Mouse (Mus musculus) embryo, embryonic 11 days (tissue): ENCODE results near the gene Bag1.

Source experiments
- DNase-seq: peaks from one replicate; pipeline ENCODE4 v3.0.0-alpha.2; 2015

Bag1 gene

GRCm38 (mm10) chr4:40948160-40948708 is at the start of gene Bag1, which contains the start of gene Chmp5:
Gene Bag1, minus strand, starts transcription at chr4:40948294.
Gene Chmp5, plus strand, starts transcription at chr4:40948407.
- peak; percentile 98 for DNase-seq

- no peak for DNase-seq
Measured at GRCm38 (mm10) chr4:40996302-40996701, 48.2 kb upstream of the Bag1 start.

GRCm38 (mm10) chr4:40989633-40990032 is 41.5 kb upstream of the Bag1 start:
- DNase-seq: no peak

GRCm38 (mm10) chr4:40983686-40984085 is 35.6 kb upstream of the Bag1 start:
- DNase-seq: no peak

- DNase-seq: no peak
Measured at GRCm38 (mm10) chr4:40982486-40982885, 34.4 kb upstream of the Bag1 start.

GRCm38 (mm10) chr4:40979430-40979829 is 31.3 kb upstream of the Bag1 start:
- DNase-seq: no peak

GRCm38 (mm10) chr4:40976651-40977050 is 28.6 kb upstream of the Bag1 start:
- no peak for DNase-seq

- DNase-seq: no peak
Measured at GRCm38 (mm10) chr4:40975678-40976077, 27.6 kb upstream of the Bag1 start.

GRCm38 (mm10) chr4:40974011-40974410 is 25.9 kb upstream of the Bag1 start:
- no peak for DNase-seq

GRCm38 (mm10) chr4:40971744-40972143 is 23.6 kb upstream of the Bag1 start:
- DNase-seq: peak; percentile 52

- peak; percentile 99 for DNase-seq
Measured at GRCm38 (mm10) chr4:40970842-40971701, 23.0 kb upstream of the Bag1 start, which contains the start of gene Nfx1. Gene Nfx1, plus strand, starts transcription at chr4:40970906.

GRCm38 (mm10) chr4:40970592-40970841 is 22.4 kb upstream of the Bag1 start:
- DNase-seq: no peak

- DNase-seq: no peak
Measured at GRCm38 (mm10) chr4:40969781-40970591, 21.9 kb upstream of the Bag1 start.

- DNase-seq: no peak
Measured at GRCm38 (mm10) chr4:40969161-40969560, 21.1 kb upstream of the Bag1 start.

- no peak for DNase-seq
Measured at GRCm38 (mm10) chr4:40963536-40963935, 15.4 kb upstream of the Bag1 start.

- no peak for DNase-seq
Measured at GRCm38 (mm10) chr4:40955942-40956341, 7.8 kb upstream of the Bag1 start.

GRCm38 (mm10) chr4:40953521-40953920 is 5.4 kb upstream of the Bag1 start:
- peak; percentile 14 for DNase-seq

GRCm38 (mm10) chr4:40947565-40948159 is 432 bp downstream of the Bag1 start:
- no peak for DNase-seq

GRCm38 (mm10) chr4:40946516-40947121 is 1.5 kb downstream of the Bag1 start:
- no peak for DNase-seq

GRCm38 (mm10) chr4:40943651-40944050 is 4.4 kb downstream of the Bag1 start:
- no peak for DNase-seq

- DNase-seq: no peak
Measured at GRCm38 (mm10) chr4:40938793-40939192, 9.3 kb downstream of the Bag1 start.

GRCm38 (mm10) chr4:40936175-40936839 is 11.8 kb downstream of the Bag1 start:
- no peak for DNase-seq
